Comparison of ENCODE assay signal across 10 mouse cellular contexts in the genomic region with DNA sequence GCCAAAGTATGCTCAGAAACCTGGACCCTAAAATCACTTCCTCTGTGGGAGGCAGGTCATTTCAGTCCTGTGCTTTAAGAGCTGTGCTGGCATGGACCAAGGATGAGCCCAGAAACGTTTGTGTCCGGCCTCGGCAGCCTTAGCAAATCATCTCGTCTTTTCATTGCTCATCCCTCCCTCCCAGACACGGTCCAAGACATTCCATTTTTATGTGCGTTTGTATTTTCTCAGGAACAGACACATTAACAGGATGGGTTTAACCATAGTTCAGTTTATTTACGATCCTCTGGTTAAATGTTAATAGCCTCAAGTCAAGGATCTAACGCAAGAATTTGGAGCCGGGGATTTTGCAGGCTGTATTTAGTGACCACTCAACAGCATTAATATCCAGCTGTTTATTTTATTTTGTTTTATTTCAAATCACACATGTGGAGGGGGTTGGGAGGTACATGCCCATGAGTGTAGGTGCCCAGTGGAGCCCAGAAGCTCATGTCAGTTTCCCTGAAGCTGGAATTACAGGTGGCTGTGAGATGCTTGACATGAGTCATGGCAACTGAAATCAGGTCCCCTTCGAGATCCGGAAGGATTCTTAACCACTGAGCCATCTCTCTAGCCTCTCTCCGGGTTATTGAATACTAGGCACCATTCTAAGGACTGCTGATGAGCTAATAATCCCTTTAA.
DNase-seq lines count a peak whose midpoint lies in the region; ATAC-seq and TF ChIP-seq lines count a peak whose summit lies in the region.
"Had no signal": no experiment of that assay in that cellular context is flagged by ENCODE, and none has a peak within 500 bp of the region (broad histone marks: within the 10 kb centered on the region; RNA-seq: fewer than 3 reads in every experiment).

No protein-coding gene starts in this region.

- ATAC-seq in hindbrain, embryonic 15.5 days (ENCODE audit: low FRiP score, low read depth): no peak
- no peak for ATAC-seq in embryonic facial prominence, embryonic 13.5 days (ENCODE audit: insufficient number of reproducible peaks, insufficient read depth, low FRiP score, low TSS enrichment, low read depth)

- H3K4me1 ChIP-seq in hindbrain, embryonic 15.5 days (replicated peaks): peaks cover 12% of the 10 kb centered on the region
- H3K4me1 ChIP-seq in hindbrain, embryonic 10.5 days (replicated peaks): peaks cover 21% of the 10 kb centered on the region
- H3K4me1 ChIP-seq in embryonic facial prominence, embryonic 13.5 days: peaks cover 37% of the 10 kb centered on the region

- H3K27ac ChIP-seq in hindbrain, embryonic 15.5 days (replicated peaks): no peak overlapping the region
- no peak overlapping the region for H3K27ac ChIP-seq in hindbrain, embryonic 10.5 days
- H3K27ac ChIP-seq in embryonic facial prominence, embryonic 13.5 days: peak overlapping the region; percentile 29; the same call in 1 of the 2 replicates

- H3ac ChIP-seq in myocyte (ENCODE audit: control insufficient read depth, insufficient read length): no peak overlapping the region

- no peaks in the 10 kb centered on the region for H3K9me3 ChIP-seq in hindbrain, embryonic 15.5 days
- no peaks in the 10 kb centered on the region for H3K9me3 ChIP-seq in hindbrain, embryonic 10.5 days
- H3K9me3 ChIP-seq in embryonic facial prominence, embryonic 13.5 days: no peaks in the 10 kb centered on the region

- no peak for DNase-seq in hindbrain, embryonic 10.5 days (ENCODE audit: low spot score)
- peak; percentile 84 for DNase-seq in kidney, adult 9 months
- DNase-seq in embryo, embryonic 11 days: no peak
- DNase-seq in layer of hippocampus, adult 11-12 months (ENCODE audit: low spot score): no peak
- DNase-seq in left cerebral cortex, adult 8-10 months (ENCODE audit: low spot score in 2 of 2): no peak
- DNase-seq: cerebellum, adult 9-10 months; right cerebral cortex, postnatal 14 days had no signal

- H3K79me2 ChIP-seq in myocyte (ENCODE audit: control insufficient read depth, insufficient read depth): no peaks in the 10 kb centered on the region

- no peak overlapping the region for H3K9ac ChIP-seq in hindbrain, embryonic 15.5 days
- H3K9ac ChIP-seq in embryonic facial prominence, embryonic 13.5 days: no peak overlapping the region

- WGBS in hindbrain, embryonic 15.5 days: 73% methylated on average over 12 of the region's 12 CpGs
- 83% methylated on average over 12 of the region's 12 CpGs for WGBS in hindbrain, embryonic 10.5 days
- 66% methylated on average over 12 of the region's 12 CpGs for WGBS in embryonic facial prominence, embryonic 13.5 days

- H3K27me3 ChIP-seq in hindbrain, embryonic 15.5 days: no peaks in the 10 kb centered on the region
- H3K27me3 ChIP-seq in hindbrain, embryonic 10.5 days (ENCODE audit: insufficient read depth, poor library complexity, severe bottlenecking): no peaks in the 10 kb centered on the region
- no peaks in the 10 kb centered on the region for H3K27me3 ChIP-seq in embryonic facial prominence, embryonic 13.5 days
- H3K27me3 ChIP-seq in myocyte (ENCODE audit: control insufficient read depth, insufficient read depth, insufficient read length): no peaks in the 10 kb centered on the region

- no peak overlapping the region for H3K4me3 ChIP-seq in hindbrain, embryonic 15.5 days
- H3K4me3 ChIP-seq in hindbrain, embryonic 10.5 days: no peak overlapping the region
- H3K4me3 ChIP-seq in embryonic facial prominence, embryonic 13.5 days: no peak overlapping the region
- no peak overlapping the region for H3K4me3 ChIP-seq in myocyte

- 0 out of 2 replicates have a peak overlapping the region, but pooled peaks have one; percentile 11 for H3K4me2 ChIP-seq in hindbrain, embryonic 15.5 days
- peak overlapping the region; percentile 33; the same call in 1 of the 2 replicates for H3K4me2 ChIP-seq in embryonic facial prominence, embryonic 13.5 days
- H3K4me2 ChIP-seq in myocyte (ENCODE audit: low read depth): peak overlapping the region; percentile 70

- no peaks in the 10 kb centered on the region for H3K36me3 ChIP-seq in hindbrain, embryonic 15.5 days
- H3K36me3 ChIP-seq in hindbrain, embryonic 10.5 days: no peaks in the 10 kb centered on the region
- H3K36me3 ChIP-seq in embryonic facial prominence, embryonic 13.5 days: no peaks in the 10 kb centered on the region
- no peaks in the 10 kb centered on the region for H3K36me3 ChIP-seq in myocyte (ENCODE audit: control insufficient read depth, insufficient read depth)

- TF ChIP-seq POLR2A in myocyte (IDR thresholded peaks at IDR 0.05; ENCODE audit: insufficient read length, low read depth): no peak

TF ChIP-seq in myocyte, 11 proteins besides CTCF, POLR2A, EP300 and RAD21:
- TF ChIP-seq USF1 (IDR thresholded peaks at IDR 0.05; ENCODE audit: low read depth) (no peak), CEBPB (IDR thresholded peaks at IDR 0.05; ENCODE audit: insufficient read depth, poor library complexity, severe bottlenecking) (no peak), E2F4 (IDR thresholded peaks at IDR 0.05; ENCODE audit: insufficient read depth) (no peak), REST (IDR thresholded peaks at IDR 0.05; ENCODE audit: insufficient read depth, insufficient read length) (no peak), MYOG (IDR thresholded peaks at IDR 0.05; ENCODE audit: control insufficient read depth in 1 of 3, insufficient read depth in 1 of 3, insufficient read length in 2 of 3, low read depth in 2 of 3) (no peak), MAX (IDR thresholded peaks at IDR 0.05; ENCODE audit: low read depth) (no peak), TCF12 (IDR thresholded peaks at IDR 0.05; ENCODE audit: insufficient read depth, poor library complexity, severe bottlenecking) (no peak), TCF3 (IDR thresholded peaks at IDR 0.05; ENCODE audit: insufficient read length, low read depth) (no peak), POLR2AphosphoS2 (IDR thresholded peaks at IDR 0.05; ENCODE audit: insufficient read length, low read depth) (no peak)

Comparison
In these comparisons a context has a peak if more than half of its experiments do, and no peak if none do; other contexts are left out.
1. H3K4me2 ChIP-seq: peak in every context shown above with its lines; median percentile 70 in myocyte; 33 in embryonic facial prominence, embryonic 13.5 days; 11 in hindbrain, embryonic 15.5 days.